Mouse (Mus musculus) erythroblast, embryonic 14.5 days (primary cell): ENCODE measurements around the gene Sass6.

Experiments
- GATA1 ChIP-seq: IDR thresholded peaks from 2 replicates; pipeline ENCODE4 v1.6.1; 2012; ENCODE audit warnings: low read length, inconsistent platforms, mixed read lengths
- TAL1 ChIP-seq: IDR thresholded peaks from 3 replicates; pipeline ENCODE4 v1.6.1; 2012; ENCODE audit warnings: low read length, inconsistent platforms, mixed read lengths

DNA sequence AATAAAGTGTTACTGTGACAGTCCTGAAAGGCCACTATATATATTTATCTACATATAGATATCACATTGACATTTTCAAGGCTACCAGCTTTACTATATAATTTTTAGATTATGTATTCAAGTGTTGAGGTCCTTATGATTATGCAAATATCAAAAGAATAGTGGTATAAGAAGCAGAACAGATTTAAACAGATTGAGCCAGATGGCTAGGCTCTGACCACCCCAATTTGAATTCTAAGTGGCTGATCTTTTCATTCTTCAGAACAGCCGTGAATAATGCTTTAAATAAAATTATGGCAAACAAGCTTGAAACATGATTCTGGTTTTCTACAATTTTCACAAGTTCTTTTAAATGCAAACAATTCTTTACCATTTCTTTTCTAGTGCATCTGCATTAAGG, 36.7 kb downstream of the Sass6 start:
- TF ChIP-seq GATA1 = no peak
- no peak for TF ChIP-seq TAL1
